Mouse (Mus musculus) olfactory bulb, adult 2 months (tissue): ENCODE results near the gene Igf2bp3.

Experiments used
- CTCF ChIP-seq: fragments of 200-500 bp; IDR thresholded peaks from 2 replicates; pipeline ENCODE4 v1.5.1; 2012; ENCODE audit warnings: low read depth, mild to moderate bottlenecking, low read length, moderate library complexity; ENCODE audit not compliant: insufficient read depth
- POLR2A ChIP-seq: fragments of 200-500 bp; IDR thresholded peaks from 2 replicates; pipeline ENCODE4 v1.6.1; 2012; ENCODE audit warnings: mild to moderate bottlenecking, low read depth, low read length, moderate library complexity; ENCODE audit not compliant: insufficient read depth

GRCm38 (mm10) chr6:49050677-49051410, 163.9 kb downstream of the Igf2bp3 start:
- TF ChIP-seq CTCF, result no peak
- TF ChIP-seq POLR2A, result no peak
